7 mouse cellular contexts compared by ENCODE assay signal in genomic region chr9:102784329-102785026, GRCm38 (mm10). TPM values are rescaled to one million over a fixed set of nuclear protein-coding genes. Genes with fewer than 3 reads are reported as not detected.
DNase-seq lines count a peak whose midpoint lies in the region; ATAC-seq lines count a peak whose summit lies in the region.

No protein-coding gene starts in this region.

- peak; percentile 91 for DNase-seq in adrenal gland, adult 2 months
- DNase-seq in embryo, embryonic 10.5 days (ENCODE audit: low spot score): peak; percentile 97
- DNase-seq in gastrocnemius, postnatal 14 days: peak; percentile 86
- DNase-seq in left cerebral cortex, postnatal 25 days (ENCODE audit: low spot score in 2 of 2): peak; percentile 86 to 91
- DNase-seq in skeletal muscle tissue, adult 2 months (ENCODE audit: low read depth, low spot score): peak; percentile 86

- peak; percentile 50 for ATAC-seq in intestine, embryonic 15.5 days
- ATAC-seq in midbrain, embryonic 13.5 days: peak; percentile 83

- 8% methylated on average over 10 of the region's 10 CpGs for WGBS in intestine, embryonic 15.5 days
- 13% methylated on average over 10 of the region's 10 CpGs for WGBS in midbrain, embryonic 13.5 days

- no peaks in the 10 kb centered on the region for H3K9me3 ChIP-seq in intestine, embryonic 15.5 days
- no peaks in the 10 kb centered on the region for H3K9me3 ChIP-seq in midbrain, embryonic 13.5 days

- intact Hi-C loops in gastrocnemius, postnatal 14 days (cut with DNase I; ENCODE audit: low total_unique reads): loop anchor here (2.0 to 5.0 kb wide), 3 partner anchors 72 to 148 kb away; no protein-coding TSS in a partner anchor
- intact Hi-C loops in left cerebral cortex, postnatal 25 days (cut with DNase I): loop anchor here (1.0 kb wide), 1 partner anchor 148 kb away; no protein-coding TSS in a partner anchor

- H3K27ac ChIP-seq in intestine, embryonic 15.5 days: no peak overlapping the region
- H3K27ac ChIP-seq in midbrain, embryonic 13.5 days: no peak overlapping the region

- H3K36me3 ChIP-seq in intestine, embryonic 15.5 days: no peaks in the 10 kb centered on the region
- no peaks in the 10 kb centered on the region for H3K36me3 ChIP-seq in midbrain, embryonic 13.5 days

- no peak overlapping the region for H3K4me2 ChIP-seq in intestine, embryonic 15.5 days (replicated peaks)
- no peak overlapping the region for H3K4me2 ChIP-seq in midbrain, embryonic 13.5 days (replicated peaks)

- H3K4me1 ChIP-seq in intestine, embryonic 15.5 days (replicated peaks): peaks cover 16% of the 10 kb centered on the region
- 0 out of 2 replicates have a peak, but pooled peaks cover 6% of the 10 kb centered on the region for H3K4me1 ChIP-seq in midbrain, embryonic 13.5 days (replicated peaks)

- no peak overlapping the region for H3K4me3 ChIP-seq in intestine, embryonic 15.5 days (replicated peaks)
- no peak overlapping the region for H3K4me3 ChIP-seq in midbrain, embryonic 13.5 days (replicated peaks)

- no peak overlapping the region for H3K9ac ChIP-seq in intestine, embryonic 15.5 days
- no peak overlapping the region for H3K9ac ChIP-seq in midbrain, embryonic 13.5 days (replicated peaks)

- H3K27me3 ChIP-seq in intestine, embryonic 15.5 days (replicated peaks): no peaks in the 10 kb centered on the region
- H3K27me3 ChIP-seq in midbrain, embryonic 13.5 days: no peaks in the 10 kb centered on the region

RNA-seq across cellular contexts. Expression of gene Ryk, which starts 50.2 kb away (rescaled TPM):
- 10 to 100 TPM; 53.8 to 71.2 TPM for total RNA-seq in adrenal gland, adult 2 months (2021)
- polyA plus RNA-seq in adrenal gland, adult 2 months (2012; rRNA removed): 28.6 and 30.7 TPM in 2 replicates
- total RNA-seq in gastrocnemius, postnatal 14 days (2021): 10 to 100 TPM; 43.8 to 46.8 TPM
- polyA plus RNA-seq in intestine, embryonic 15.5 days (2015; fragmentation: Nextera tagmentation; extraction: Ambion mirVana): 19.7 and 21.2 TPM in 2 replicates
- 10 to 100 TPM; 32.7 to 38.4 TPM for total RNA-seq in left cerebral cortex, postnatal 25 days (2021)
- polyA plus RNA-seq in midbrain, embryonic 13.5 days (2015; fragmentation: Nextera tagmentation; extraction: Ambion mirVana): 10.8 and 14.5 TPM in 2 replicates
